Mouse (Mus musculus) hindbrain, embryonic 16.5 days (tissue): ENCODE data around the gene Dhx9. TPM values are rescaled to one million over a fixed set of nuclear protein-coding genes. Genes with fewer than 3 reads are reported as not detected.
"Not testable (repeated sequence)": the region's sequence is repeated elsewhere in the genome, so short reads cannot be mapped to it uniquely, and the experiment has no call there.

Source experiments
- ATAC-seq: fragments of 200-750 bp; cut with Nextera tagmentation; 2 replicates; pipeline ENCODE4 v1.8.0; 2017; ENCODE audit warnings: moderate TSS enrichment, moderate library complexity
- H3K27ac ChIP-seq: fragments of 300-500 bp; sonication (generic); 2 replicates; pipeline ENCODE4 v1.5.1; 2014; ENCODE audit warnings: low read depth, mild to moderate bottlenecking, control low read depth, low read length, moderate library complexity
- H3K27me3 ChIP-seq: fragments of 300-500 bp; sonication (generic); replicated peaks from 2 replicates; pipeline ENCODE4 v1.6.1; 2014; ENCODE audit warnings: low read length; ENCODE audit not compliant: control insufficient read depth, insufficient read depth
- H3K36me3 ChIP-seq: fragments of 300-500 bp; sonication (generic); 2 replicates; pipeline ENCODE4 v1.6.1; 2014; ENCODE audit warnings: mild to moderate bottlenecking, low read length, moderate library complexity, mixed read lengths; ENCODE audit not compliant: control insufficient read depth, insufficient read depth
- H3K4me1 ChIP-seq: fragments of 300-500 bp; sonication (generic); 2 replicates; pipeline ENCODE4 v1.6.1; 2014; ENCODE audit warnings: low read depth, low read length; ENCODE audit not compliant: control insufficient read depth, insufficient read depth
- H3K4me2 ChIP-seq: fragments of 300-500 bp; sonication (generic); 2 replicates; pipeline ENCODE4 v1.6.1; 2014; ENCODE audit warnings: mild to moderate bottlenecking, low read length, control low read depth, moderate library complexity
- H3K4me3 ChIP-seq: fragments of 300-500 bp; sonication (generic); 2 replicates; pipeline ENCODE4 v1.5.1; 2014; ENCODE audit warnings: mild to moderate bottlenecking, low read length, control low read depth, moderate library complexity
- H3K9ac ChIP-seq: fragments of 300-500 bp; sonication (generic); 2 replicates; pipeline ENCODE4 v1.6.1; 2014; ENCODE audit warnings: low read depth, mild to moderate bottlenecking, control low read depth, low read length, moderate library complexity
- H3K9me3 ChIP-seq: fragments of 300-500 bp; sonication (generic); 2 replicates; pipeline ENCODE4 v1.6.1; 2014; ENCODE audit warnings: mild to moderate bottlenecking, low read length, moderate library complexity; ENCODE audit not compliant: control insufficient read depth
- WGBS: fragments of 180-500 bp; shearing (Covaris S2); extraction: QIAGEN DNeasy Blood & Tissue Kit; methylation state at CpG from one replicate; pipeline ENCODE4 v1.1.7; 2014; 5-methylcytosine and 5-hydroxymethylcytosine counted together
- polyA plus RNA-seq: library from polyadenylated mRNA; unstranded; fragments of >200 nt; fragmentation: Nextera tagmentation; extraction: Ambion mirVana; gene quantifications from 2 replicates; pipeline ENCODE4 v1.2.1, GENCODE M21; 2015

Dhx9 gene
- polyA plus RNA-seq, 1 experiment from 2014 or later = 22.2 TPM

GRCm38 (mm10) chr1:153433851-153434589 lies 53.4 kb downstream of the Dhx9 start:
- no peak for ATAC-seq
- H3K27ac ChIP-seq = no peak overlapping the region
- no peak overlapping the region for H3K4me2 ChIP-seq
- H3K27me3 ChIP-seq = no peaks in the 10 kb centered on the region
- H3K9ac ChIP-seq = no peak overlapping the region
- no peaks in the 10 kb centered on the region for H3K4me1 ChIP-seq
- H3K9me3 ChIP-seq = no peaks in the 10 kb centered on the region
- H3K4me3 ChIP-seq = no peak overlapping the region
- WGBS = 82% methylated on average over 5 of the region's 5 CpGs
- H3K36me3 ChIP-seq = no peaks in the 10 kb centered on the region

- WGBS = 97% methylated on average over 2 of the region's 2 CpGs
- H3K9me3 ChIP-seq = no peaks in the 10 kb centered on the region
- no peak overlapping the region for H3K4me2 ChIP-seq
- no peak overlapping the region for H3K9ac ChIP-seq
- no peaks in the 10 kb centered on the region for H3K36me3 ChIP-seq
- H3K4me3 ChIP-seq = no peak overlapping the region
- H3K4me1 ChIP-seq = no peaks in the 10 kb centered on the region
- no peaks in the 10 kb centered on the region for H3K27me3 ChIP-seq
- H3K27ac ChIP-seq = no peak overlapping the region
- no peak for ATAC-seq
Measured at GRCm38 (mm10) chr1:153432329-153432728, 55.1 kb downstream of the Dhx9 start.

GRCm38 (mm10) chr1:153431701-153432100 lies 55.8 kb downstream of the Dhx9 start:
- Histone ChIP-seq H3K4me3 (no peak overlapping the region), H3K27ac (no peak overlapping the region), H3K4me1 (no peaks in the 10 kb centered on the region), H3K36me3 (no peaks in the 10 kb centered on the region), H3K9me3 (no peaks in the 10 kb centered on the region), H3K27me3 (no peaks in the 10 kb centered on the region), H3K4me2 (no peak overlapping the region), H3K9ac (no peak overlapping the region)
- ATAC-seq = no peak
- WGBS = 84% methylated on average over 10 of the region's 10 CpGs

GRCm38 (mm10) chr1:153431158-153431557 lies 56.3 kb downstream of the Dhx9 start:
- no peaks in the 10 kb centered on the region for H3K36me3 ChIP-seq
- no peak overlapping the region for H3K27ac ChIP-seq
- H3K4me1 ChIP-seq = no peaks in the 10 kb centered on the region
- WGBS = 81% methylated on average over 7 of the region's 7 CpGs
- no peak for ATAC-seq
- H3K4me2 ChIP-seq = no peak overlapping the region
- H3K27me3 ChIP-seq = no peaks in the 10 kb centered on the region
- H3K9ac ChIP-seq = no peak overlapping the region
- H3K9me3 ChIP-seq = no peaks in the 10 kb centered on the region
- H3K4me3 ChIP-seq = no peak overlapping the region

DNA sequence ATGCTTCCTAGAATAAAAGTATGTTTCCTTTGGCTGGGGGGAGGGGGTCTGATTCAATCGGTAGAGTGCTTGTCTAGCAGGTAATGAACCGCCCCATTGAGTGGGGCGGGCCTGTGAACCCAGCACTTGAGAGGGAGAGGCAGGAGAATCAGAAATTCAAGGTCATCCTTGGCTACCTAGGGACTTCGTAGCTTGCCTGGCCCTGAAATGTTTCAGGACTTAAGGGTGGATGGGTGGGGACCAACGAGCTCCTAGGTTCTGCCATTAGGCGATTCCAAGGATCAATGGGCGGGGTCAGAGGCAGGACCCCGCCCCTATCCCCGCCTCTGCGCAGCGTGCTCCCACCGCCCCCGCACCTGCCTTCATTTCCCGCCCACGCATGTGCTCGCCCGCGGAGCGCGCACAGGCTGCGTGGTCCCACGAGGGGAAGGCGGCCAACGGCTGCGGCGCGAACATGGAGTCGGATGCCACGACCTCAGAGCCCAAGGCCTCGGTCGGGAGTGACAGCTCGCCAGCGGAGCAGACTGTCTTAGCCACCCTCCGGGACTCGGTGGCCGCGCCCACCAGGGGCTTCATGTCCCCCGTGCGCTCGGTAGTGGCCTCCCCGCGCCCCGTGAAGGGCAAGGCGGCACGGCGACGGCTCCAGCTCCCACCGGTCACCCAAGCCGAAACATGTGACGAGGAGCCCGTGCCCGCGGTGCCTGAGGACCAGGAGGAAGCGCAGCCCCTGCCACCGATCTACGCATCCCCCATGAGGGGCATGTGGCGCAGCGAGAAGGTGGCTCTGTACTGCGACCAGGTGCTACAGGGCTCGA lies 62.5 kb downstream of the Dhx9 start, which contains the start of gene Shcbp1l:
TSS of gene Shcbp1l (plus strand) at position 393 of the 815 bp plus-strand sequence.
- 2% methylated on average over 59 of the region's 60 CpGs for WGBS
- H3K4me1 ChIP-seq = peaks cover 4% of the 10 kb centered on the region; the same call in 1 of the 2 replicates
- H3K4me3 ChIP-seq = peak within 1 kb of the TSS; percentile 68
- H3K9ac ChIP-seq = peak within 1 kb of the TSS; percentile 75
- 0 out of 2 replicates have a peak within 1 kb of the TSS, but pooled peaks have one; percentile 44 for H3K27ac ChIP-seq
- H3K9me3 ChIP-seq = no peaks in the 10 kb centered on the region
- H3K4me2 ChIP-seq = peak within 1 kb of the TSS; percentile 97
- H3K27me3 ChIP-seq = no peaks in the 10 kb centered on the region
- H3K36me3 ChIP-seq = no peaks in the 10 kb centered on the region
- peak; percentile 93 for ATAC-seq

GRCm38 (mm10) chr1:153424271-153424670 lies 63.2 kb downstream of the Dhx9 start:
- Histone ChIP-seq H3K4me2 (peak overlapping the region; percentile 97), H3K4me3 (peak overlapping the region; percentile 68), H3K27ac (no peak overlapping the region), H3K4me1 (peaks cover 4% of the 10 kb centered on the region; the same call in 1 of the 2 replicates), H3K9me3 (no peaks in the 10 kb centered on the region), H3K27me3 (no peaks in the 10 kb centered on the region), H3K36me3 (no peaks in the 10 kb centered on the region), H3K9ac (no peak overlapping the region; the same call in 1 of the 2 replicates)
- 32% methylated on average over 12 of the region's 12 CpGs for WGBS
- peak; percentile 40 for ATAC-seq

- not testable (repeated sequence) for H3K4me3 ChIP-seq, H3K4me2 ChIP-seq, H3K27me3 ChIP-seq, H3K9ac ChIP-seq, H3K9me3 ChIP-seq, H3K36me3 ChIP-seq, H3K27ac ChIP-seq, ATAC-seq, H3K4me1 ChIP-seq
- WGBS = 59% methylated on average over 4 of the region's 4 CpGs
Measured at GRCm38 (mm10) chr1:153417805-153418204, 69.7 kb downstream of the Dhx9 start.

DNA sequence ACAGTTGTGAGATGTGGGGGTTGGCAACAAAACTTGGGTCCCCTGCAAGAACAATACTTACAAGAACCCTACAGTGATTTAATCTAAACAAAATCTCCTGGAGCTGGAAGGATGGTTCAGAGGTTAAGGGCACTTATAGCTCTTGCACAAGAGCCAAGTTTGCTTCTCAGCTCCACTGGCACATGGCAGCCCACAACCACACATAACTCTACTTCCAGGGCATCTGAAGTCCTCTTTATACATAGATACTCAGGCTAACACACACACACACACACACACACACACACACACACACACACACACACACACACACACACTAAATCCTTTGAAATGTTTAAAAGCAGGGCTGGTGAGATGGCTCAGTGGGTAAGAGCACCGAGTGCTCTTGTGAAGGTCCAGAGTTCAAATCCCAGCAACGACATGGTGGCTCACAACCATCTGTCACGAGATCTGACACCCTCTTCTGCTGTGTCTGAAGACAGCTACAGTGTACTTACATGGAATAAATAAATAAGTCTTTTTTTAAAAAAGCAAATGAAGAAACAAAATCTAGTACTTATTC lies 71.1 kb downstream of the Dhx9 start:
- 82% methylated on average over 3 of the region's 3 CpGs for WGBS

DNA sequence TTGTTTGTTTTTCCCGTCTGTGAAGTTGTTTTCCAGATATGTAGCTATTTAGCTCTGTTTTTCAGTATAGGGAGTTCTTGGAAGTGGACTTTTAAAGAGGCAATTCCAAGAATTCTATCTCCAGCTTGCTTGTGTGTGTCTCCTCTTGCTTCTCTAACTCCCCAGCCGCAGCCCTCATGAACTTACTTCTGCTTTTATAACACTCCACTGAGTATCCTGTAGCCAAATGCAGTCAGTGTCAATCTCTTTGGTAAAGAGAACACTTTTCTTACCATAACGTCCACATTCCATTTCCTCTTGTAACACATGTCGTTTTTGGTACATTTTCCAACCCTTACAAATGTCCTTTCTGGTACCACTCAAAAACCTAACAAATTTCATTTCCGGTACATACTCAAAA lies 71.7 kb downstream of the Dhx9 start:
- not testable (repeated sequence) for H3K4me3 ChIP-seq, H3K27me3 ChIP-seq, H3K27ac ChIP-seq, H3K4me2 ChIP-seq, H3K9me3 ChIP-seq, H3K4me1 ChIP-seq, H3K36me3 ChIP-seq, H3K9ac ChIP-seq, ATAC-seq
- WGBS = 90% methylated on average over 2 of the region's 5 CpGs

More for the DNA sequence above, 71.1 kb downstream of the Dhx9 start:
- not testable (repeated sequence) for H3K36me3 ChIP-seq, ATAC-seq, H3K9ac ChIP-seq, H3K27ac ChIP-seq, H3K9me3 ChIP-seq, H3K4me2 ChIP-seq, H3K4me1 ChIP-seq, H3K27me3 ChIP-seq, H3K4me3 ChIP-seq
